Mouse (Mus musculus): ENCODE data around the gene Src. TPM values are rescaled to one million over a fixed set of nuclear protein-coding genes. Genes with fewer than 3 reads are reported as not detected.

Gene Src
- polyA plus RNA-seq, 1 experiment from 2014 or later, result 11.8 TPM

DNA sequence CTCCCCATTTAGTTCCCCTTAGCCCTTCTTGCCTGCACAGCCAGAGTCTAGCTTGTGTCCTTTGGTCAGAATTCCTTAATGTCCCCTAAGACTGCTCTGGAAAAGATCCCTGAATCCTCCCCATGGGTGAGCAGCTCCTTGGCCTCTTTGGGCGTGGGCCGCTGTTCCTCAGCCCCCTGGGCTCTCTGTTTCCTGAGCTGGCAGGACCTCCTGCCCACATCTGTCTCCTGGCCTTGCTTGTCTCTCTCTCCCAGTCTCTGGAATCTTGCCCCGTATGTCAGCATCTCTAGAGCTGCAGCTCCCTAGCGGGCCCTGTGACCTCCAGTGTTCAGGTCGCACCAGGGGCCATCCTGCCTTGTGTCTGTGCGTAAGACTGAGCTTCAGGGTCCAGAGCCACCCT lies 101.2 kb downstream of the Src start:
- ATAC-seq, result no peak
- no peak overlapping the region for H3K4me3 ChIP-seq (ENCODE audit: low read length)
- no peaks in the 10 kb centered on the region for H3K4me1 ChIP-seq (ENCODE audit: control insufficient read depth, insufficient read depth, low read length)
- WGBS, result 63% methylated on average over 6 of the region's 6 CpGs
- H3K27me3 ChIP-seq (replicated peaks; ENCODE audit: control insufficient read depth, insufficient read depth, low read length), result no peaks in the 10 kb centered on the region
- no peaks in the 10 kb centered on the region for H3K9me3 ChIP-seq (ENCODE audit: control insufficient read depth, low read length)
- no peak overlapping the region for H3K9ac ChIP-seq (ENCODE audit: low read depth, low read length)
- no peaks in the 10 kb centered on the region for H3K36me3 ChIP-seq (ENCODE audit: control insufficient read depth, insufficient read depth, low read length)
- no peak overlapping the region for H3K4me2 ChIP-seq (ENCODE audit: low read depth, low read length)
- H3K27ac ChIP-seq (ENCODE audit: low read length), result no peak overlapping the region

DNA sequence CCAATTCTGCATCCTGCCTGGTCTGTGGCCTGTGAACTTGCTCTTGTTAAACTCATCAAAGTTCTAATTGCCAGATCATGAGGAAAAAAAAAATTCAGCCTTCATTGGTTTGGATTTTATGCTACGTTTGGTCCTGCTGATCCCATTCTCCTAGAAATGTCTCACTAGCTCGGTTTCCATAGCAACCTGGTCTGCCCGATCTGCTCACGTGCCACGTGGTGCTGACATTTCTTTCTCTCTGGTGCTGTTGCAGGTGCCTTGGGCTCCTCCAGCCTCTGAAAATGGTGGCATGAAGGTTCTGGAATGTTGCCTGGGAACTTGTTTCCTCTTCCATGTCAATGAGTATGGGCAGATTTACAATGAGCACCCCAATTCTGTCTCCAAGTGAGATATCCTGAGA lies 102.3 kb downstream of the Src start:
- no peak for ATAC-seq
- H3K4me3 ChIP-seq (ENCODE audit: low read length), result no peak overlapping the region
- H3K4me2 ChIP-seq (ENCODE audit: low read depth, low read length), result no peak overlapping the region
- no peaks in the 10 kb centered on the region for H3K27me3 ChIP-seq (replicated peaks; ENCODE audit: control insufficient read depth, insufficient read depth, low read length)
- H3K4me1 ChIP-seq (ENCODE audit: control insufficient read depth, insufficient read depth, low read length), result no peaks in the 10 kb centered on the region
- 23% methylated on average over 5 of the region's 5 CpGs for WGBS
- no peak overlapping the region for H3K9ac ChIP-seq (ENCODE audit: low read depth, low read length)
- no peaks in the 10 kb centered on the region for H3K36me3 ChIP-seq (ENCODE audit: control insufficient read depth, insufficient read depth, low read length)
- H3K9me3 ChIP-seq (ENCODE audit: control insufficient read depth, low read length), result no peaks in the 10 kb centered on the region
- H3K27ac ChIP-seq (ENCODE audit: low read length), result no peak overlapping the region

Other genes starting within 250 kb of the Src start
- gene Rbl1, start 213.9 kb upstream of the Src start, polyA plus RNA-seq (2015; fragmentation: Nextera tagmentation; extraction: Ambion mirVana), result 12.8 and 15.4 TPM in 2 replicates
- gene Rpn2, start 139.4 kb upstream of the Src start, polyA plus RNA-seq (2015; fragmentation: Nextera tagmentation; extraction: Ambion mirVana), result 341 and 355 TPM in 2 replicates
- gene Mroh8, start 138.9 kb upstream of the Src start, polyA plus RNA-seq (2015; fragmentation: Nextera tagmentation; extraction: Ambion mirVana), result 0.34 and 0.54 TPM in 2 replicates
- 0.76 and 0.81 TPM in 2 replicates for gene Ghrh, start 70.9 kb upstream of the Src start, polyA plus RNA-seq (2015; fragmentation: Nextera tagmentation; extraction: Ambion mirVana)
- gene Manbal, start 50.9 kb upstream of the Src start, polyA plus RNA-seq (2015; fragmentation: Nextera tagmentation; extraction: Ambion mirVana), result 66.8 and 71.3 TPM in 2 replicates
- 302 and 323 TPM in 2 replicates for gene Nnat, start 141.6 kb downstream of the Src start, polyA plus RNA-seq (2015; fragmentation: Nextera tagmentation; extraction: Ambion mirVana)
- 39.0 and 42.0 TPM in 2 replicates for gene Blcap, start 152.8 kb downstream of the Src start, polyA plus RNA-seq (2015; fragmentation: Nextera tagmentation; extraction: Ambion mirVana)